Mouse (Mus musculus) cerebral cortex, adult 2 months (tissue): ENCODE results near the gene Sema5a.

Experiments used
- WGBS: fragments of 180-500 bp; shearing (Covaris S2); methylation state at CpG from one replicate; pipeline ENCODE4 v1.1.7; 2018; 5-methylcytosine and 5-hydroxymethylcytosine counted together

Gene Sema5a

DNA sequence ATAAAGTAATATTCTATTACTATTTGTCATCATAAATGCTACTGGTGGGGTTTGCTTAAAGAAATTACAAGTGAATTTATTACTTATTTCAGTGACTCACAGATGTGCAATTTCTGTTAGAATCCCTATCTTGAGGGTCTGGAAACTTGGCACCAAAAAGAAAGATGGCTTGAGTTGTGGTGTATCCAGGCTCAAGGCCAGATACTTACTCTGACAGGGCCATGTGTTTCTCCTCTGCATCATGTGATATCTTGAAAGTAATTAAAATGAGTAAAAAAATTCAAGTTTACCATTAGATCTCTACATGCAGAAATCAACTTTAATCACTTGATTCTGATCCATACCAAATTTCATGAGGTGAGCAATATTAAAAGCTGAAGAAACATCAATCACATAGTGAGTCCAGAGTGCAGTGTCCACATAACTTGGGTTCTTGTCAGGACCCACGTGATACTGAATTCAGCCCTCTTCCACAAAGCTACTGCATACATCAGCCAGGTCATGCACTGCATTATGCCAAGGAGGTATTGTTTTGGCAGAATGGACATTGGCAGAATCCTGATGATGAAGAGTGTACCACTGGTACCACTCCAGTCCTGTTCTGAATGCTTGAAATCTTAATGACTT, 402.6 kb downstream of the Sema5a start:
- WGBS, result 69% methylated on average over 1 of the region's 1 CpGs

GRCm38 (mm10) chr15:32654046-32654445, 409.4 kb downstream of the Sema5a start:
- 88% methylated on average over 3 of the region's 3 CpGs for WGBS

- 47% methylated on average over 4 of the region's 4 CpGs for WGBS
Measured at GRCm38 (mm10) chr15:32656017-32656416, 411.4 kb downstream of the Sema5a start.

DNA sequence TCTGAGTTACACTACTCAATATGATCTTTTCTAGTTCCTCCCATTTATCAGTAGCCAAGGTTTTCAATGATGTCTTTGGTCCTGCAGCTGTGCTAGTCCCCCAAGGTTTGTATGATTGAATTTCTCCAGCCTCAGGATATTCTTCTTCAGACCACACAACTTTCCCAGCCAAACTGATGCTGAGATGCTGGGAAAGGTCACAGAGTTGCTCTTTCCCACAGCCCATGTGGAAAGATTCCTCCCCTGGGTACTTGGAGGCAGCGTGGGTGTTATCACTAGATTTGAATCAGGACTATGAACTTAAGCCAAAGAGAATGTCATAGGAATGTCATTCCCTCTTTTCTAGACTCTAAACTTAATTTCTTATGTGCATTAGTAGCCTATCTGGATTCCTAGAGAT, 431.8 kb downstream of the Sema5a start:
- WGBS, result 71% methylated on average over 1 of the region's 1 CpGs

DNA sequence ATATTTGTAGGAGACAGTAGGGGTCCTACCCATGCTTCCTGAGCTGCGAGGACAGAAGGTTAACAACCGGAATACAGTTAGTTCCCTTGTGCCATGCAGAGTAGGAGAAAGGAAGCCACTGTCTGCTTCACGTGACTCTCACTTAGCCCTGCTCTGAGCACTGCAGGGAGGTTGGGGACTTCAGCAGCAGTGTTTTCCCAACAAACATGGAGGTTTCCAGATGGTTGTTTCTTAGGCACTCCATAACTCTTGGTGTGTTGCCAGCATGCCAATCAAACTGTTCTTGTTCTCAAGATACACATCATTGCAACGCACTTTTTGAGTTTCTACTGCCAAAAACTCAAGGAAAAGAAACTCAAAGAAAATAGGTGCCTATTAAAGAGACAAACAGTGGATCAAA, 440.5 kb downstream of the Sema5a start:
- WGBS, result 56% methylated on average over 4 of the region's 4 CpGs

- 84% methylated on average over 2 of the region's 2 CpGs for WGBS
Measured at GRCm38 (mm10) chr15:32693006-32693405, 448.4 kb downstream of the Sema5a start.

- WGBS, result 76% methylated on average over 4 of the region's 4 CpGs
Measured at GRCm38 (mm10) chr15:32717298-32717985, 472.8 kb downstream of the Sema5a start.

DNA sequence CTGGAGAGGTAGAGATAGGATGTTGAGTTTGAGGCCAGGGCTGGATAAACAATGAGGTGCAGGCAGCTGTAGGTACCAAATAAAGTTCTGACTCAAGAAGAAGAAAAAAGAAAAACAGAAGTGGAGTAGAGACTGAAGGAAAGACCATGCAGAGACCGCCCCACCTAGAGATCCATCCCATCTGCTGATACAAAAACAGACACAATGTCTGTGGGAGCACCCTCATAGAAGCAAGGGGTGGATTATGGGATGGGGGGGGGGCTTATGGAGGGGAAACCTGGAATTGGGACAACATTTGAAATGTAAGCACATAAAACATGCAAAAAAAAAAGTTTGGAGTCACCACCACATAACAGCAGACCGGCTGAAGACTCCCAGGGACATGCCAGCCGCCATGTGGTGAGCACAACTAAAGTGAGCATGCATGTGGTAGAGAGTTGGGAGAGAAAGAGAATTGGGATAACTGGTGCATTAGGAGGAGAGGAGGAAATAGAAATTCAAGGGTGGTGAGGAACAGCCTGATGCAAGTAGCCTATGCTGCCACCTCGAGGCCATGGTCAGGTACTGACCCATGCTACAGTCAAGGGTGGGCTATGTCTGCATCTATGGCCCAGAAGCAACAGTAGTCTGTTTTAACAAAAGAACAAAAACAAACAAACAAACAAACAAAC, 473.8 kb downstream of the Sema5a start:
- WGBS, result 31% methylated on average over 4 of the region's 4 CpGs

DNA sequence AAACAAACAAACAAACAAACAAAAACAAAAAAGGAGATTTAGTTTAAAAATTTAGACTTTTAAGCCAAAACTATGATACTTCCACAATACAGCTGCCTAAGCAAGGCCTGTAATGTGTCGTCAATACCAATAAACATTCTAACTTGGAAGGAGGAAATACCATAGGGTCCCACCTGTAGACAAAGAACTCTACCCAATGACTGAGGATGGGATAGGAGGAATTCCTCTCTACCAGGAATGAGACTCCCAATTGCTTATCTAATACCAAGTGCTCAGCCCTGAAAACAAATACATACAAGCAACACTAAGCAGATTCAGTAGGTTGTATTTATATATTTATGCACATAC, 474.3 kb downstream of the Sema5a start:
- 92% methylated on average over 1 of the region's 1 CpGs for WGBS

- 11% methylated on average over 3 of the region's 3 CpGs for WGBS
Measured at GRCm38 (mm10) chr15:32730839-32731238, 486.2 kb downstream of the Sema5a start.
